Mouse (Mus musculus) olfactory bulb, adult 2 months (tissue): Measurements from ENCODE around the gene Gpr176.

ENCODE experiments used
- CTCF ChIP-seq: fragments of 200-500 bp; IDR thresholded peaks from 2 replicates; pipeline ENCODE4 v1.5.1; 2012; ENCODE audit warnings: low read depth, mild to moderate bottlenecking, low read length, moderate library complexity; ENCODE audit not compliant: insufficient read depth
- POLR2A ChIP-seq: fragments of 200-500 bp; IDR thresholded peaks from 2 replicates; pipeline ENCODE4 v1.6.1; 2012; ENCODE audit warnings: mild to moderate bottlenecking, low read depth, low read length, moderate library complexity; ENCODE audit not compliant: insufficient read depth

DNA sequence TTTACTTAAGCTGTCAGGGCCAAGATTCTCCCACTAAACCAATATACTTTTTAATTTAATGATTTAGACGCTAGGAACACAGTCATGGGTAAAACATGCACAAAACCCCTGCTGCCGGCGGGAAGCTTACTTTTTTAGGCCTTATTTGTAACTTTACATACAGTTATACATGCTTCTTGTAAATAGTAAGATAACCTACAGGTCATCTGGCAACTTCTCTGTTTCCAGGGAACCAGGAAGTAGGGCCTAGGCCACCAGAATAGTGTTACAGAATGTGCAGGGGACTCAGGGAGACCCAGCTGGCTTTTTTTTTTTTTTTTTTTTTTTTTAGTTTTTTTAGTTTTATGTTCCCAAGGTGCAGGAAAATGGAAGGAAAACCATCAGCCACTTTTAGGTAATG is 16.4 kb upstream of the Gpr176 start:
- TF ChIP-seq POLR2A (no peak), CTCF (no peak)
